Mouse (Mus musculus): Measurements from ENCODE around the gene Cep128. TPM values are rescaled to one million over a fixed set of nuclear protein-coding genes. Genes with fewer than 3 reads are reported as not detected.

The Cep128 gene
- 2.8 and 3.8 TPM in 2 replicates for polyA plus RNA-seq (2012; rRNA removed)

DNA sequence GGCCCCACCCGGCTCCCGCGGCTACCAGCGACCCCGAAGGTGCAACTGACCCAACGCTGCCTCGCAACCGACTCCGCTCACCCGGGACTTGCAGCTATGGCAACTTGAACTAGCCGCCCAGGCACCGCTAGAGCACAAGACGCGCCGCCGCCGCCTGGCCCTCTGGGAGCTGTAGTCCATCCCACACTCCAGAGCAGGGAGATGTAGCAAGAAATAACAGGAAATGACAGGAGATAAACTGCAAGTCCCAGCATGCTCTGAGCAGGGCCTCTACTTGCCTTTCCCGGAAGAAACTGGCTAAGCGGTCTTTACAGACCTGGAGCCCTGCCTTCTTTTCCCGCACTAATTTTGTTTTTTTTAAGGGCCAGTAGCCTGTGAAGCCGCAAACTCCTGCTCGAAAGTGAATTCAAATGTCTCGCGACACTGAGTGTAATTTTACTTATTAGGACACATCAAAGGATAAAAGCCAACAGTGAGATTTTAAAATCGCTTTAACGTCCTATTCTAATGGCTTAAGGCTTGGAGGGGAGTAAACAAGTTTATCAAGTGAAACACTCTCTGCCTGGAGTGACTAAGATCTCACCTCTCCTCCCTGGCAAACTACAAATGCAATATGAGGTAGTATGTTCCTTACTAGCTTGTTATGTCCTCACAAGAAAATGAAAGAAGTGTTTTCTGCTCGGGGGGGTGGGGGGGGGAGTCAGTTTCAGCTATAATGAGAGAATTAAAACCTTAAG lies at the start of gene Cep128, which contains the start of gene Tshr:
Gene Cep128 (minus strand): TSS at position 129 of the 737 bp plus-strand sequence.
Gene Tshr (plus strand): TSS at position 283 of the 737 bp plus-strand sequence.

Other genes with a start within 250 kb of the Cep128 start
- 6.8 and 8.6 TPM in 2 replicates for gene Tshr, start 154 bp upstream of the Cep128 start, polyA plus RNA-seq (2012; rRNA removed)
- gene Gtf2a1, start 206.1 kb upstream of the Cep128 start, polyA plus RNA-seq (2012; rRNA removed), result 24.4 and 38.6 TPM in 2 replicates

Data from ovary, adult 2 months (tissue).